Mouse (Mus musculus): ENCODE data around the gene Krt6b. TPM values are rescaled to one million over a fixed set of nuclear protein-coding genes. Genes with fewer than 3 reads are reported as not detected.
"Not testable (repeated sequence)": the region's sequence is repeated elsewhere in the genome, so short reads cannot be mapped to it uniquely, and the experiment has no call there.

The Krt6b gene
- polyA plus RNA-seq, 1 experiment from 2014 or later = not detected

GRCm38 (mm10) chr15:101702380-101702779 is 22.3 kb upstream of the Krt6b start:
- no peaks in the 10 kb centered on the region for H3K9me3 ChIP-seq (ENCODE audit: control insufficient read depth, low read length)
- H3K4me2 ChIP-seq (replicated peaks; ENCODE audit: low read depth, low read length) = no peak overlapping the region
- 20% methylated on average over 2 of the region's 2 CpGs for WGBS
- no peak overlapping the region for H3K27ac ChIP-seq (ENCODE audit: low read depth, low read length)
- H3K4me3 ChIP-seq (ENCODE audit: low read length) = no peak overlapping the region
- H3K4me1 ChIP-seq (ENCODE audit: control insufficient read depth, insufficient read depth, low read length) = no peaks in the 10 kb centered on the region
- no peak for ATAC-seq (ENCODE audit: low FRiP score, low TSS enrichment)
- no peaks in the 10 kb centered on the region for H3K36me3 ChIP-seq (ENCODE audit: control insufficient read depth, insufficient read depth, low read length)
- no peaks in the 10 kb centered on the region for H3K27me3 ChIP-seq (ENCODE audit: control insufficient read depth, insufficient read depth, low read length)
- H3K9ac ChIP-seq (ENCODE audit: low read depth, low read length) = no peak overlapping the region

DNA sequence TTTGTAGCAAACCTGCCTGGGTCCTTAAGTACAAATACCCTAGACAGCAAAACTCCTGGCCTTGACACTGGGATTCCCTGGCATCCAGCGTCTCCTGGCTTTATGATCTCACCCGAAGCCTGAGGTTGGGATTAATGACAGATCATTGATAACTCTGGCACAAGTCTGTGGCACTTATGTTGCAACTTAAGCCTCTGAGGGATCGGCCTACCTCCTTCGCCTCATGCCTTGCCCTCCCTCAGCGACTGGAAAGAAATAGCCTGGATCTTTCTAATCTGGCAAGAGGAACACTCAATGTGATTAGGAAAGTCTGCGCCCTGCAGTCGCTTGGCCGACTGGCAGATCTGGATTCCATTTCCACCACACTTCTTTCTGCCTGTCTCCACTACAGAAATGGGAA is 19.8 kb upstream of the Krt6b start:
- Histone ChIP-seq H3K4me2 (replicated peaks; ENCODE audit: low read depth, low read length) (no peak overlapping the region), H3K9ac (ENCODE audit: low read depth, low read length) (no peak overlapping the region), H3K27ac (ENCODE audit: low read depth, low read length) (no peak overlapping the region), H3K4me3 (ENCODE audit: low read length) (no peak overlapping the region), H3K9me3 (ENCODE audit: control insufficient read depth, low read length) (no peaks in the 10 kb centered on the region), H3K27me3 (ENCODE audit: control insufficient read depth, insufficient read depth, low read length) (no peaks in the 10 kb centered on the region), H3K4me1 (ENCODE audit: control insufficient read depth, insufficient read depth, low read length) (no peaks in the 10 kb centered on the region), H3K36me3 (ENCODE audit: control insufficient read depth, insufficient read depth, low read length) (no peaks in the 10 kb centered on the region)
- ATAC-seq (ENCODE audit: low FRiP score, low TSS enrichment) = no peak
- 84% methylated on average over 8 of the region's 8 CpGs for WGBS

- Histone ChIP-seq H3K4me3 (ENCODE audit: low read length) (no peak overlapping the region), H3K4me2 (replicated peaks; ENCODE audit: low read depth, low read length) (no peak overlapping the region), H3K9me3 (ENCODE audit: control insufficient read depth, low read length) (no peaks in the 10 kb centered on the region), H3K9ac (ENCODE audit: low read depth, low read length) (no peak overlapping the region), H3K36me3 (ENCODE audit: control insufficient read depth, insufficient read depth, low read length) (no peaks in the 10 kb centered on the region), H3K27me3 (ENCODE audit: control insufficient read depth, insufficient read depth, low read length) (no peaks in the 10 kb centered on the region), H3K27ac (ENCODE audit: low read depth, low read length) (no peak overlapping the region), H3K4me1 (ENCODE audit: control insufficient read depth, insufficient read depth, low read length) (no peaks in the 10 kb centered on the region)
- WGBS = 60% methylated on average over 3 of the region's 3 CpGs
- no peak for ATAC-seq (ENCODE audit: low FRiP score, low TSS enrichment)
Measured at GRCm38 (mm10) chr15:101699192-101699591, 19.1 kb upstream of the Krt6b start.

DNA sequence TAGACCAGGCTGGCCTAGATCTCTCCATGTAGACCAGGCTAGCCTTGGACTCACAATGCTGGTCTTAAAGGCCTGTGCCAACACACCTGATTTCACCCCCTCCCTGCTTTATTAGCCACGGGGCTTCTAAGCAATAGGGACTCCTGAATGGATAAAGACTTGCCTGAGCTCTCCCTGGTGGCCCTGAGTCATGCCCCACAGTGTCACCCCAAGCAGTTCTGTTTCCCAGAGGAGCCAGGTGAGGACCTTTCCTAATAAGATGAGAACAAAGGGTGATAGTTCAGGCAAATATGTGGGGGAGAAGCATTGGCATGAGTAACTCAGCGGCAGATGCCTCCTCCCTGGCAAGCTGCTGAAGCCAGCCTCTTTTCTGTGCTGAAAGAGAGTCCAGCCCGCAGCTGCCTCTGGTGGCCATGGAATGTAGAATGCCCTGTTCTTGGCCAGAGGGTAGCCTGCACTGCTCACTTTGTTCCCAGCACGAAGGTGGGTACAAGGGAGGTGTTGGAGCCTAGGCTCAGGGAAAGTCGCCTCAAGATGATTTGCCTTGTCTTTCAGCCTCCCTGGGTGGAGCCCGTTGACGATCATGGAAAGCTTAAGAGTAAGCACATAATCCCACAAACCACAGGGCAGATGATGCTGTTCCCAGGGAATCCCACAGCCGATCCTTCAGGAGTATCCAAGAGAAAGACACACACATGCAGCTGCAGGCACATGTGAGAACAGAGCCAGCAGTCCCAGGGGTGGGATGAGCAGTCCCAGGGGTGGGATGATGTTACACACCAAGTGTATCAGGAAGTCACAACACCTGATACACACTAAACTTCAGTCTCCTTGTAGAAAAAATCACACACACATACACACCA is 17.5 kb upstream of the Krt6b start:
- Histone ChIP-seq H3K36me3 (ENCODE audit: control insufficient read depth, insufficient read depth, low read length) (no peaks in the 10 kb centered on the region), H3K4me2 (replicated peaks; ENCODE audit: low read depth, low read length) (no peak overlapping the region), H3K9me3 (ENCODE audit: control insufficient read depth, low read length) (no peaks in the 10 kb centered on the region), H3K4me1 (ENCODE audit: control insufficient read depth, insufficient read depth, low read length) (no peaks in the 10 kb centered on the region), H3K27me3 (ENCODE audit: control insufficient read depth, insufficient read depth, low read length) (no peaks in the 10 kb centered on the region), H3K4me3 (ENCODE audit: low read length) (no peak overlapping the region), H3K9ac (ENCODE audit: low read depth, low read length) (no peak overlapping the region), H3K27ac (ENCODE audit: low read depth, low read length) (no peak overlapping the region)
- no peak for ATAC-seq (ENCODE audit: low FRiP score, low TSS enrichment)
- 81% methylated on average over 8 of the region's 8 CpGs for WGBS

DNA sequence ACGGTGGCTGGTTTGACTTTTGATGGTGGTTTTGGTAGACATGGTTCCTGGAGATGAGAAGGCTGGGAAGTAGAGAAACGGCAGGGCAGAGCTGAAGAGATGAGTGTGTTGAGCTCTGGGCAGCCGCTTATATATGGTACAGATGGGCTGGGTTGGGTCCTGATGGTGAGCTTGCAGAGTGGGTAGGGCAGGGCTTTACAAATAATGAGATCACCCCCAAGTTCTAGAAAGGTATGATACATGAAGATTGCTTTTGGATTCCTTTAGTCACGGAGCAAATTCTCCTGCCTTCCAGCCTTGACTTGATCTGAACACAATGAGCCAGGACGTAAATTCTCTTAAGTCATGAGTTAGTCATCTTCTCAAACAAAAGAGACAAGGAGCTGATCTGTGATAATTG is 14.1 kb upstream of the Krt6b start, which contains the start of gene Krt6a:
Gene Krt6a, minus strand, starts transcription at position 101 of the 400 bp plus-strand sequence.
- H3K4me3 ChIP-seq (ENCODE audit: low read length) = no peak within 1 kb of the TSS
- H3K9ac ChIP-seq (ENCODE audit: low read depth, low read length) = no peak within 1 kb of the TSS
- no peaks in the 10 kb centered on the region for H3K9me3 ChIP-seq (ENCODE audit: control insufficient read depth, low read length)
- H3K36me3 ChIP-seq (ENCODE audit: control insufficient read depth, insufficient read depth, low read length) = no peaks in the 10 kb centered on the region
- H3K4me1 ChIP-seq (ENCODE audit: control insufficient read depth, insufficient read depth, low read length) = no peaks in the 10 kb centered on the region
- H3K27ac ChIP-seq (ENCODE audit: low read depth, low read length) = no peak within 1 kb of the TSS
- no peaks in the 10 kb centered on the region for H3K27me3 ChIP-seq (ENCODE audit: control insufficient read depth, insufficient read depth, low read length)
- WGBS = 91% methylated on average over 5 of the region's 5 CpGs
- no peak within 1 kb of the TSS for H3K4me2 ChIP-seq (replicated peaks; ENCODE audit: low read depth, low read length)
- ATAC-seq (ENCODE audit: low FRiP score, low TSS enrichment) = no peak

DNA sequence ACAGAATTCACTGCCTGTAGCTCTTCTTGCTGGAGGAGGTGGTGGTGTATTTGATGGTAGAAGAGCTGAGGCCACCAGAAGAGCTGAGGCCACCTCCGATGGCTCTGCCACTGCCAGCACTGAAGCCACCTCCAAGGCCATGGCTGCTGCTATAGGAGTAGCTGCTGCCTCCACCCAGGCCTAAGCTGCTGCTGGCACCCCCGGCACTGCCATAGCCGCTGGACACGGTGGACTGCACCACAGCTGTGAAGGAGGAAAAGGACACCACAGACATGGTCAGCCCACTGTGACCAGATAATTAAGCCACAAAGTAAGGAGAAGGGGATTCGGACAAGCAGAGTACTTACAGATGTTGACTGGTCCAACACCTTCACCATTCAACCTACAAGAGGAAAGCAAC is 10.4 kb upstream of the Krt6b start:
- peak; percentile 72; the same call in 1 of the 2 replicates for ATAC-seq (ENCODE audit: low FRiP score, low TSS enrichment)
- H3K4me1 ChIP-seq (ENCODE audit: control insufficient read depth, insufficient read depth, low read length); H3K27me3 ChIP-seq (ENCODE audit: control insufficient read depth, insufficient read depth, low read length); H3K4me3 ChIP-seq (ENCODE audit: low read length); H3K9me3 ChIP-seq (ENCODE audit: control insufficient read depth, low read length); H3K27ac ChIP-seq (ENCODE audit: low read depth, low read length); H3K9ac ChIP-seq (ENCODE audit: low read depth, low read length); H3K36me3 ChIP-seq (ENCODE audit: control insufficient read depth, insufficient read depth, low read length); H3K4me2 ChIP-seq (replicated peaks; ENCODE audit: low read depth, low read length): not testable (repeated sequence)
- WGBS = 58% methylated on average over 5 of the region's 5 CpGs

- no peak overlapping the region for H3K27ac ChIP-seq (ENCODE audit: low read depth, low read length)
- H3K36me3 ChIP-seq (ENCODE audit: control insufficient read depth, insufficient read depth, low read length) = no peaks in the 10 kb centered on the region
- no peak for ATAC-seq (ENCODE audit: low FRiP score, low TSS enrichment)
- H3K9ac ChIP-seq (ENCODE audit: low read depth, low read length) = no peak overlapping the region
- no peak overlapping the region for H3K4me2 ChIP-seq (replicated peaks; ENCODE audit: low read depth, low read length)
- H3K4me1 ChIP-seq (ENCODE audit: control insufficient read depth, insufficient read depth, low read length) = no peaks in the 10 kb centered on the region
- 75% methylated on average over 2 of the region's 2 CpGs for WGBS
- no peaks in the 10 kb centered on the region for H3K9me3 ChIP-seq (ENCODE audit: control insufficient read depth, low read length)
- H3K27me3 ChIP-seq (ENCODE audit: control insufficient read depth, insufficient read depth, low read length) = no peaks in the 10 kb centered on the region
- H3K4me3 ChIP-seq (ENCODE audit: low read length) = no peak overlapping the region
Measured at GRCm38 (mm10) chr15:101688161-101688560, 8.1 kb upstream of the Krt6b start.

GRCm38 (mm10) chr15:101675978-101676377 is 4.1 kb downstream of the Krt6b start:
- Histone ChIP-seq H3K4me1 (ENCODE audit: control insufficient read depth, insufficient read depth, low read length) (no peaks in the 10 kb centered on the region), H3K36me3 (ENCODE audit: control insufficient read depth, insufficient read depth, low read length) (no peaks in the 10 kb centered on the region), H3K4me2 (replicated peaks; ENCODE audit: low read depth, low read length) (no peak overlapping the region), H3K9ac (ENCODE audit: low read depth, low read length) (no peak overlapping the region), H3K27ac (ENCODE audit: low read depth, low read length) (no peak overlapping the region), H3K4me3 (ENCODE audit: low read length) (no peak overlapping the region), H3K27me3 (ENCODE audit: control insufficient read depth, insufficient read depth, low read length) (no peaks in the 10 kb centered on the region), H3K9me3 (ENCODE audit: control insufficient read depth, low read length) (no peaks in the 10 kb centered on the region)
- ATAC-seq (ENCODE audit: low FRiP score, low TSS enrichment) = no peak
- 89% methylated on average over 1 of the region's 1 CpGs for WGBS

DNA sequence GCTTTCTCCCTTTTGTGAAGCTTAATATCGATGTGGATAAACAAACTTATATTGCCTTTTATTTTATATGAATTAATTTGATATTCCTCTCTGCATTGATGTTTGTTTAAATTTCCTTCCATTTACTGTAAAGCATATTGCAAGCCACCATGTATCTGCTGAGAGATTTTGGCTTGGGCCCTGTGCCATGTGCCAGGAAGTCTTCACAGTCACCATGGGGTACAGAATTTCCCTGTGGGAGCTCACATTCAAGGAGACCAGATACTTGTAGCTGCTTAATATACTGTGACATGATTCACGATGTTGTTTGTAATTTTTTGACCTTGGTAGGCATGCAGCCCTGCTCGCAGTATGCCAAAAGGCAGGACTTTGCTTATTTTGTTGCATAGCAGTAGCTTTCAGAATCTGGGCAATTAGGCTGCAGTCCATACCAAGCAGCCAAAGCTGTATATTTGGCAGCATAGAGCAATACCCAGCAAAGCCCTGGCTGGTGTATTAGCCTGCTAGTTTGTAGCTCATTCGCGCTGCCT is 27.3 kb downstream of the Krt6b start:
- Histone ChIP-seq H3K9me3 (ENCODE audit: control insufficient read depth, low read length) (no peaks in the 10 kb centered on the region), H3K4me1 (ENCODE audit: control insufficient read depth, insufficient read depth, low read length) (no peaks in the 10 kb centered on the region), H3K36me3 (ENCODE audit: control insufficient read depth, insufficient read depth, low read length) (no peaks in the 10 kb centered on the region), H3K4me2 (replicated peaks; ENCODE audit: low read depth, low read length) (no peak overlapping the region), H3K9ac (ENCODE audit: low read depth, low read length) (no peak overlapping the region), H3K27ac (ENCODE audit: low read depth, low read length) (no peak overlapping the region), H3K27me3 (ENCODE audit: control insufficient read depth, insufficient read depth, low read length) (no peaks in the 10 kb centered on the region), H3K4me3 (ENCODE audit: low read length) (no peak overlapping the region)
- ATAC-seq (ENCODE audit: low FRiP score, low TSS enrichment) = no peak
- 84% methylated on average over 5 of the region's 5 CpGs for WGBS
